Mouse (Mus musculus): ENCODE measurements at regions not wholly inside any gene's neighbourhood (a gene's known extent, or its start where the extent isn't known, plus 50 kb on each side); places are given as distances from the start of the nearest gene placed in this dataset.

GRCm38 (mm10) chr5:84690334-84691258 lies 273.4 kb upstream of the Epha5 start:
- Histone ChIP-seq H3K4me3 (replicated peaks) (no peak overlapping the region), H3K4me1 (no peaks in the 10 kb centered on the region), H3K36me3 (no peaks in the 10 kb centered on the region), H3K9ac (replicated peaks) (no peak overlapping the region), H3K9me3 (replicated peaks) (no peaks in the 10 kb centered on the region), H3K27me3 (replicated peaks) (no peaks in the 10 kb centered on the region), H3K4me2 (no peak overlapping the region), H3K27ac (replicated peaks) (no peak overlapping the region)
- 37% methylated on average over 2 of the region's 2 CpGs for WGBS
- no peak for ATAC-seq (ENCODE audit: low FRiP score)

GRCm38 (mm10) chr5:84687534-84687933 lies 270.4 kb upstream of the Epha5 start:
- Histone ChIP-seq H3K4me3 (replicated peaks) (no peak overlapping the region), H3K9me3 (replicated peaks) (no peaks in the 10 kb centered on the region), H3K27ac (replicated peaks) (no peak overlapping the region), H3K9ac (replicated peaks) (no peak overlapping the region), H3K4me1 (no peaks in the 10 kb centered on the region), H3K27me3 (replicated peaks) (no peaks in the 10 kb centered on the region), H3K36me3 (no peaks in the 10 kb centered on the region), H3K4me2 (no peak overlapping the region)
- no peak for ATAC-seq (ENCODE audit: low FRiP score)

GRCm38 (mm10) chr5:84655171-84655570 lies 238.0 kb upstream of the Epha5 start:
- Histone ChIP-seq H3K9ac (replicated peaks) (no peak overlapping the region), H3K36me3 (no peaks in the 10 kb centered on the region), H3K9me3 (replicated peaks) (no peaks in the 10 kb centered on the region), H3K27ac (replicated peaks) (no peak overlapping the region), H3K4me1 (no peaks in the 10 kb centered on the region), H3K4me2 (no peak overlapping the region), H3K4me3 (replicated peaks) (no peak overlapping the region), H3K27me3 (replicated peaks) (no peaks in the 10 kb centered on the region)
- no peak for ATAC-seq (ENCODE audit: low FRiP score)

- Histone ChIP-seq H3K36me3 (no peaks in the 10 kb centered on the region), H3K27ac (replicated peaks) (no peak overlapping the region), H3K4me3 (replicated peaks) (no peak overlapping the region), H3K9ac (replicated peaks) (no peak overlapping the region), H3K9me3 (replicated peaks) (no peaks in the 10 kb centered on the region), H3K4me2 (no peak overlapping the region), H3K27me3 (replicated peaks) (no peaks in the 10 kb centered on the region), H3K4me1 (no peaks in the 10 kb centered on the region)
- WGBS: 81% methylated on average over 3 of the region's 3 CpGs
- no peak for ATAC-seq (ENCODE audit: low FRiP score)
Measured at GRCm38 (mm10) chr5:84635502-84635901, 218.3 kb upstream of the Epha5 start.

GRCm38 (mm10) chr5:84632851-84633250 lies 215.7 kb upstream of the Epha5 start:
- Histone ChIP-seq H3K4me2 (no peak overlapping the region), H3K27ac (replicated peaks) (no peak overlapping the region), H3K9ac (replicated peaks) (no peak overlapping the region), H3K36me3 (no peaks in the 10 kb centered on the region), H3K9me3 (replicated peaks) (no peaks in the 10 kb centered on the region), H3K27me3 (replicated peaks) (no peaks in the 10 kb centered on the region), H3K4me1 (no peaks in the 10 kb centered on the region), H3K4me3 (replicated peaks) (no peak overlapping the region)
- ATAC-seq (ENCODE audit: low FRiP score): no peak
- 88% methylated on average over 2 of the region's 2 CpGs for WGBS

- Histone ChIP-seq H3K9ac (replicated peaks) (no peak overlapping the region), H3K4me2 (no peak overlapping the region), H3K27ac (replicated peaks) (no peak overlapping the region), H3K9me3 (replicated peaks) (no peaks in the 10 kb centered on the region), H3K4me1 (no peaks in the 10 kb centered on the region), H3K4me3 (replicated peaks) (no peak overlapping the region), H3K36me3 (no peaks in the 10 kb centered on the region), H3K27me3 (replicated peaks) (no peaks in the 10 kb centered on the region)
- 94% methylated on average over 1 of the region's 1 CpGs for WGBS
- no peak for ATAC-seq (ENCODE audit: low FRiP score)
Measured at GRCm38 (mm10) chr5:84618194-84618593, 201.0 kb upstream of the Epha5 start.

- ATAC-seq (ENCODE audit: low FRiP score): no peak
- Histone ChIP-seq H3K4me1 (no peaks in the 10 kb centered on the region), H3K27me3 (replicated peaks) (no peaks in the 10 kb centered on the region), H3K4me3 (replicated peaks) (no peak overlapping the region), H3K4me2 (no peak overlapping the region), H3K27ac (replicated peaks) (no peak overlapping the region), H3K9ac (replicated peaks) (no peak overlapping the region), H3K9me3 (replicated peaks) (0 out of 2 replicates have a peak, but pooled peaks cover 1% of the 10 kb centered on the region), H3K36me3 (no peaks in the 10 kb centered on the region)
- 61% methylated on average over 2 of the region's 2 CpGs for WGBS
Measured at GRCm38 (mm10) chr5:84608683-84609082, 191.5 kb upstream of the Epha5 start.

- no peak overlapping the region for H3K4me2 ChIP-seq
- H3K4me1 ChIP-seq: no peaks in the 10 kb centered on the region
- 88% methylated on average over 5 of the region's 5 CpGs for WGBS
- H3K4me3 ChIP-seq (replicated peaks): no peak overlapping the region
- no peak for ATAC-seq (ENCODE audit: low FRiP score)
- H3K27me3 ChIP-seq (replicated peaks): no peaks in the 10 kb centered on the region
- no peaks in the 10 kb centered on the region for H3K36me3 ChIP-seq
- H3K27ac ChIP-seq (replicated peaks): no peak overlapping the region
- no peak overlapping the region for H3K9ac ChIP-seq (replicated peaks)
- H3K9me3 ChIP-seq (replicated peaks): no peaks in the 10 kb centered on the region
Measured at GRCm38 (mm10) chr5:84565311-84565946, 148.2 kb upstream of the Epha5 start.

GRCm38 (mm10) chr5:84519836-84520235 lies 102.7 kb upstream of the Epha5 start:
- Histone ChIP-seq H3K27ac (replicated peaks) (no peak overlapping the region), H3K9ac (replicated peaks) (no peak overlapping the region), H3K27me3 (replicated peaks) (no peaks in the 10 kb centered on the region), H3K36me3 (no peaks in the 10 kb centered on the region), H3K4me2 (no peak overlapping the region), H3K4me3 (replicated peaks) (no peak overlapping the region), H3K4me1 (no peaks in the 10 kb centered on the region), H3K9me3 (replicated peaks) (no peaks in the 10 kb centered on the region)
- ATAC-seq (ENCODE audit: low FRiP score): no peak

- no peak for ATAC-seq (ENCODE audit: low FRiP score)
- no peak overlapping the region for H3K9ac ChIP-seq (replicated peaks)
- H3K27me3 ChIP-seq (replicated peaks): no peaks in the 10 kb centered on the region
- no peaks in the 10 kb centered on the region for H3K36me3 ChIP-seq
- no peak overlapping the region for H3K4me3 ChIP-seq (replicated peaks)
- H3K4me1 ChIP-seq: no peaks in the 10 kb centered on the region
- WGBS: 85% methylated on average over 5 of the region's 5 CpGs
- H3K27ac ChIP-seq (replicated peaks): no peak overlapping the region
- H3K9me3 ChIP-seq (replicated peaks): no peaks in the 10 kb centered on the region
- H3K4me2 ChIP-seq: no peak overlapping the region
Measured at GRCm38 (mm10) chr5:84510144-84510543, 93.0 kb upstream of the Epha5 start.

- H3K36me3 ChIP-seq: no peaks in the 10 kb centered on the region
- no peaks in the 10 kb centered on the region for H3K27me3 ChIP-seq (replicated peaks)
- no peaks in the 10 kb centered on the region for H3K4me1 ChIP-seq
- no peak overlapping the region for H3K9ac ChIP-seq (replicated peaks)
- no peak overlapping the region for H3K4me2 ChIP-seq
- H3K9me3 ChIP-seq (replicated peaks): no peaks in the 10 kb centered on the region
- no peak for ATAC-seq (ENCODE audit: low FRiP score)
- no peak overlapping the region for H3K27ac ChIP-seq (replicated peaks)
- no peak overlapping the region for H3K4me3 ChIP-seq (replicated peaks)
Measured at GRCm38 (mm10) chr5:84480978-84481377, 63.8 kb upstream of the Epha5 start.
